Mouse (Mus musculus): ENCODE data around the gene Psg20.
"Not testable (repeated sequence)": the region's sequence is repeated elsewhere in the genome, so short reads cannot be mapped to it uniquely, and the experiment has no call there.

Psg20 gene

GRCm38 (mm10) chr7:18686085-18686484, at the start of gene Psg20:
TSS of gene Psg20 (minus strand) at chr7:18686185.
- DNase-seq (ENCODE audit: low read depth, low spot score) = no peak

GRCm38 (mm10) chr7:18734451-18734850, 48.5 kb upstream of the Psg20 start:
- no peak for DNase-seq (ENCODE audit: low read depth, low spot score)

GRCm38 (mm10) chr7:18733111-18733510, 47.1 kb upstream of the Psg20 start:
- DNase-seq (ENCODE audit: low read depth, low spot score) = no peak

- no peak for DNase-seq (ENCODE audit: low read depth, low spot score)
Observed at GRCm38 (mm10) chr7:18728391-18728790, 42.4 kb upstream of the Psg20 start.

GRCm38 (mm10) chr7:18725931-18726330, 39.9 kb upstream of the Psg20 start:
- not testable (repeated sequence) for DNase-seq (ENCODE audit: low read depth, low spot score)

- DNase-seq (ENCODE audit: low read depth, low spot score) = no peak
Observed at GRCm38 (mm10) chr7:18724001-18724400, 38.0 kb upstream of the Psg20 start.

GRCm38 (mm10) chr7:18717790-18718189, 31.8 kb upstream of the Psg20 start, which contains the start of gene Psg22:
TSS of gene Psg22 (plus strand) at chr7:18718090.
- no peak for DNase-seq (ENCODE audit: low read depth, low spot score)

GRCm38 (mm10) chr7:18715546-18715945, 29.6 kb upstream of the Psg20 start:
- no peak for DNase-seq (ENCODE audit: low read depth, low spot score)

GRCm38 (mm10) chr7:18710846-18711245, 24.9 kb upstream of the Psg20 start:
- DNase-seq (ENCODE audit: low read depth, low spot score) = no peak

GRCm38 (mm10) chr7:18710331-18710730, 24.3 kb upstream of the Psg20 start:
- peak; percentile 19 for DNase-seq (ENCODE audit: low read depth, low spot score)

- DNase-seq (ENCODE audit: low read depth, low spot score) = no peak
Observed at GRCm38 (mm10) chr7:18685586-18685985, 399 bp downstream of the Psg20 start.

GRCm38 (mm10) chr7:18679772-18680171, 6.2 kb downstream of the Psg20 start:
- DNase-seq (ENCODE audit: low read depth, low spot score) = peak; percentile 25

- not testable (repeated sequence) for DNase-seq (ENCODE audit: low read depth, low spot score)
Observed at GRCm38 (mm10) chr7:18656625-18657024, 29.4 kb downstream of the Psg20 start, which contains the start of gene Psg21. TSS of gene Psg21 (minus strand) at chr7:18656725.

- DNase-seq (ENCODE audit: low read depth, low spot score) = not testable (repeated sequence)
Observed at GRCm38 (mm10) chr7:18626921-18627320, 59.1 kb downstream of the Psg20 start.
